Mouse (Mus musculus) olfactory bulb, adult 2 months (tissue): ENCODE data around the gene Dctn2.

ENCODE experiments used
- CTCF ChIP-seq: fragments of 200-500 bp; IDR thresholded peaks from 2 replicates; pipeline ENCODE4 v1.5.1; 2012; ENCODE audit warnings: low read depth, mild to moderate bottlenecking, low read length, moderate library complexity; ENCODE audit not compliant: insufficient read depth
- POLR2A ChIP-seq: fragments of 200-500 bp; IDR thresholded peaks from 2 replicates; pipeline ENCODE4 v1.6.1; 2012; ENCODE audit warnings: mild to moderate bottlenecking, low read depth, low read length, moderate library complexity; ENCODE audit not compliant: insufficient read depth

DNA sequence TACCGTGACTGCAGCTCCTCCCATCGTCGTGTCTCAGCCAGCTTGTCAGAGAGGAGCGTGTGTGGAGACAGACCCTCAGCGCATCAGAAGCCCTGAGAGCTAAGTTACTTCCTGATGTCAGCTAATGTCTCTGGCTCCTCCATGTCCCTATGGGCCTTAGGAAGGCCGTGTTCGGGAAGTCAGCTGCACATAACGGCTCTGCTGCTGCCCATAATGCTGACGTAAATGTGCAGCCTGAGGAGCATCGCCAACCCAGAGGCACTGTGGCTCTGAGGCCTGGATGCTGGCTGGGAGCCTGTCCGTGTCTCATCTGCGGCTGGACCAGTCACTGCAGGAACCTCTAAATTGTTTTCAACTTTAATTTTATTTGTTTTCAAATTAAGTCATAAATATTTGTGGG lies 2.9 kb downstream of the Dctn2 start:
- TF ChIP-seq CTCF (no peak), POLR2A (no peak)
